Mouse (Mus musculus): ENCODE data around the gene Kif14. TPM values are rescaled to one million over a fixed set of nuclear protein-coding genes. Genes with fewer than 3 reads are reported as not detected.
A peak's percentile ranks its signal among the peaks of the same experiment; 100 is the strongest.
"Not testable (repeated sequence)": the region's sequence is repeated elsewhere in the genome, so short reads cannot be mapped to it uniquely, and the experiment has no call there.

The Kif14 gene
- polyA plus RNA-seq, 1 experiment from 2014 or later, result 6.0 TPM

GRCm38 (mm10) chr1:136540407-136540895 lies 74.3 kb downstream of the Kif14 start:
- Histone ChIP-seq H3K4me1 (no peaks in the 10 kb centered on the region), H3K9me3 (replicated peaks) (no peaks in the 10 kb centered on the region), H3K4me3 (no peak overlapping the region), H3K4me2 (no peak overlapping the region), H3K27ac (no peak overlapping the region), H3K36me3 (ENCODE audit: poor library complexity, severe bottlenecking) (no peaks in the 10 kb centered on the region), H3K9ac (no peak overlapping the region), H3K27me3 (no peaks in the 10 kb centered on the region)
- ATAC-seq, result no peak
- WGBS, result 40% methylated on average over 9 of the region's 9 CpGs

DNA sequence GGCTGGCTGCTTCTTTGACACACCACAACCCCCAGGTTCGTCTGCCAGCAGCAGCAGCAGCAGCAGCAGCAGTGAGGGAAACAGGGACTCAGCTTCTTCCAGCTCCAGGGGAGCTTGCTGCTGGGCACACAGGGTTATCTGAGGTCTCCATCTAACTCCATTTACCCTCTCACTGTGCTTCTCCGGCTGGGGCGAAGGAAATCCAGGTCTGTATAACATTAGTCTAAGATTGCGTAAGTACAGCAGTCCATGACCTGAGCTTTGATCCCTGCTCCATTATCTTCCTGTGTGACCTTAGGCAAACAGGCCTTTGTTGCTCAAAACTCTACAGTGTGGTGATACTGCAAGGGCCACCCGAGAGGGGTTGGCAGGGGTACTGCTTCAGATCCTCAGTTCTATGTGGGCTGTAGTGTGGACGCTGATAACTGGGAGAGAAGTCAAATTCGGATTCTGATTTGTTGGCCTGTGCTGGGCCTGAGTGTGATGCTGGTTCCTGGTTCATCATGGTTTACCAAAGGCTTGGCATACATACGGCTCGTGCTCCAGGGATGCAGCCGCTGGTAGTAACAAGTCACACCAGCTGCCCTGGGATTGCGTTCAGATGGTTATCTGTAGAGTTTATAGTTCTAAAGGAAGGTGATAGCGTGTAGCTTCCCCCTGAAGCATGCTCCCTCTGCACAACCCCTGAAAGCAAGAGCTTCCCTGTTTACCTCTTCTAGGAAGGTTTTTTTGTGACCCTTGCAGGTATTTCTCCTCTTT lies 75.7 kb downstream of the Kif14 start:
- H3K36me3 ChIP-seq (ENCODE audit: poor library complexity, severe bottlenecking), result no peaks in the 10 kb centered on the region
- H3K4me3 ChIP-seq, result no peak overlapping the region
- H3K9ac ChIP-seq, result no peak overlapping the region
- no peaks in the 10 kb centered on the region for H3K4me1 ChIP-seq
- no peaks in the 10 kb centered on the region for H3K27me3 ChIP-seq
- no peak overlapping the region for H3K4me2 ChIP-seq
- WGBS, result 81% methylated on average over 12 of the region's 12 CpGs
- H3K9me3 ChIP-seq (replicated peaks), result no peaks in the 10 kb centered on the region
- H3K27ac ChIP-seq, result no peak overlapping the region
- no peak for ATAC-seq

DNA sequence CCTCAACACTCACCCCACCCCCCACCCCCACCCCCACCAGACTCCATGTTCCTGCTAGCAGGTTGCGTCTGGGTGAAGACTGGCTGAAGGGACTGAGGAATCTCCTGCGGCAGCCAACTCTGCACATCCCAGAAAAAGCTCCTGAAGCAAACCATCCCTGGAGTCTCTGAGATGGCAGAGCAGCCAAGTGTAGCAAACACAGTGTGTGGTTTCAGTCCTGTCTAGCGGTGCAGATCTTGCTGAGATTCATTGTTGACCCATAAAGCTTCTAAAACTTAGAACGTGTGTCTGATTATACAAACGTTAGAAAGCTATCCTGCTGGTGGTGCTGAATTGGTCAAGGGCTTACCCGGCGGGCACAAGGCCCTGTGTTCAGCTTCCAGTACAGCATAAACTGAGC lies 77.8 kb downstream of the Kif14 start:
- no peak for ATAC-seq
- 52% methylated on average over 7 of the region's 7 CpGs for WGBS

GRCm38 (mm10) chr1:136547068-136547467 lies 80.9 kb downstream of the Kif14 start:
- Histone ChIP-seq H3K9me3 (replicated peaks) (no peaks in the 10 kb centered on the region), H3K36me3 (ENCODE audit: poor library complexity, severe bottlenecking) (no peaks in the 10 kb centered on the region), H3K4me3 (no peak overlapping the region), H3K4me2 (no peak overlapping the region), H3K27me3 (no peaks in the 10 kb centered on the region), H3K4me1 (no peaks in the 10 kb centered on the region), H3K9ac (no peak overlapping the region), H3K27ac (no peak overlapping the region)
- no peak for ATAC-seq
- 93% methylated on average over 2 of the region's 2 CpGs for WGBS

More for the DNA sequence above, 77.8 kb downstream of the Kif14 start:
- Histone ChIP-seq H3K36me3 (ENCODE audit: poor library complexity, severe bottlenecking) (no peaks in the 10 kb centered on the region), H3K27ac (no peak overlapping the region), H3K9ac (no peak overlapping the region), H3K4me2 (no peak overlapping the region), H3K4me3 (no peak overlapping the region), H3K27me3 (no peaks in the 10 kb centered on the region), H3K9me3 (replicated peaks) (no peaks in the 10 kb centered on the region), H3K4me1 (no peaks in the 10 kb centered on the region)

GRCm38 (mm10) chr1:136550285-136550684 lies 84.1 kb downstream of the Kif14 start:
- H3K4me1 ChIP-seq, result no peaks in the 10 kb centered on the region
- H3K4me2 ChIP-seq, result no peak overlapping the region
- H3K27me3 ChIP-seq, result no peaks in the 10 kb centered on the region
- H3K4me3 ChIP-seq, result no peak overlapping the region
- ATAC-seq, result peak; percentile 24; the same call in 1 of the 2 replicates
- H3K9ac ChIP-seq, result no peak overlapping the region
- WGBS, result 94% methylated on average over 6 of the region's 6 CpGs
- no peaks in the 10 kb centered on the region for H3K36me3 ChIP-seq (ENCODE audit: poor library complexity, severe bottlenecking)
- H3K9me3 ChIP-seq (replicated peaks), result no peaks in the 10 kb centered on the region
- no peak overlapping the region for H3K27ac ChIP-seq

- no peak overlapping the region for H3K27ac ChIP-seq
- H3K36me3 ChIP-seq (ENCODE audit: poor library complexity, severe bottlenecking), result no peaks in the 10 kb centered on the region
- 29% methylated on average over 16 of the region's 16 CpGs for WGBS
- H3K9ac ChIP-seq, result no peak overlapping the region
- no peaks in the 10 kb centered on the region for H3K9me3 ChIP-seq (replicated peaks)
- H3K27me3 ChIP-seq, result no peaks in the 10 kb centered on the region
- no peak overlapping the region for H3K4me3 ChIP-seq
- H3K4me1 ChIP-seq, result no peaks in the 10 kb centered on the region
- peak; percentile 70 for ATAC-seq
- H3K4me2 ChIP-seq, result no peak overlapping the region
Observed at GRCm38 (mm10) chr1:136550851-136551540, 84.9 kb downstream of the Kif14 start.

GRCm38 (mm10) chr1:136554686-136555085 lies 88.5 kb downstream of the Kif14 start:
- ATAC-seq, result no peak
- Histone ChIP-seq H3K36me3 (ENCODE audit: poor library complexity, severe bottlenecking) (no peaks in the 10 kb centered on the region), H3K27ac (no peak overlapping the region), H3K27me3 (no peaks in the 10 kb centered on the region), H3K4me1 (0 out of 2 replicates have a peak, but pooled peaks cover 2% of the 10 kb centered on the region), H3K9me3 (replicated peaks) (no peaks in the 10 kb centered on the region), H3K4me3 (no peak overlapping the region), H3K4me2 (no peak overlapping the region), H3K9ac (no peak overlapping the region)
- 83% methylated on average over 3 of the region's 3 CpGs for WGBS

DNA sequence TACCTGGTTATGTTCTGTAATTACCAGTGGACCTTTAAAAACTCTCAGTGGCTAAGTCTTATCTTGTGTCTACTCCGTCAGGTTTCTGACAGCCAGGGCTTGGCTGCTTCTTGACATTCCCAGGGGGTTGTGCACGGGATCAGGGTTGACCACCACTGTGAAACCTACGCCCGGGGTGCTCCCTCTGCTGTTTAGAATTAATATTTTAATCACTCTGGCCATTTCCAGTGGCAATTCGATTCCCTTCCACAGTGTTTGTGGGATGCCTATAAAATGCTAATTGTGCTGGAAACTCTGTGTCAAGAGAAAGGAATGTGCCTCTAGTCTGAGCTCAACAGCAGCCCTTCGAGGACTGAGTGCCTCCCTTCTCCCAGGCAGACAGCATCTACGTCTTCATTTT lies 89.7 kb downstream of the Kif14 start:
- H3K27me3 ChIP-seq, result no peaks in the 10 kb centered on the region
- H3K4me1 ChIP-seq, result 0 out of 2 replicates have a peak, but pooled peaks cover 2% of the 10 kb centered on the region
- no peaks in the 10 kb centered on the region for H3K9me3 ChIP-seq (replicated peaks)
- H3K4me3 ChIP-seq, result no peak overlapping the region
- no peak overlapping the region for H3K4me2 ChIP-seq
- WGBS, result 54% methylated on average over 7 of the region's 7 CpGs
- H3K36me3 ChIP-seq (ENCODE audit: poor library complexity, severe bottlenecking), result no peaks in the 10 kb centered on the region
- no peak for ATAC-seq
- H3K27ac ChIP-seq, result no peak overlapping the region
- no peak overlapping the region for H3K9ac ChIP-seq

DNA sequence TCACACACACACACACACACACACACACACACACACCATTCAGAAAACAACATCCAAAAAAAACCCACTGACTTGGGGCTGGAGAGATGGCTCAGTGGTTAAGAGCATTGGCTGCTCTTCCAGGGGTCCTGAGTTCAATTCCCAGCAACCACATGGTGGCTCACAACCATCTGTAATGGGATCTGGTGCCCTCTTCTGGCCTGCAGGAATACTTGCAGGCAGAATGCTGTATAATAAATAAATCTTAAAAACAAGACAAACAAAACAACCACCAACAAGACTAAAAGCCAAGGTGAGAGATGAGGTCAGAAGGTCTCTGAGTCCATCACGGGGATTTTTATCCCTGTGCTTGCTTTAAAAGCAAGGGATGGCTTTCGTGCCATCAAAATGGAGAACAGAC lies 90.5 kb downstream of the Kif14 start:
- H3K9me3 ChIP-seq (replicated peaks); H3K36me3 ChIP-seq (ENCODE audit: poor library complexity, severe bottlenecking); H3K27me3 ChIP-seq; ATAC-seq; H3K4me1 ChIP-seq; H3K27ac ChIP-seq; H3K4me2 ChIP-seq; H3K4me3 ChIP-seq; H3K9ac ChIP-seq: not testable (repeated sequence)
- WGBS, result 94% methylated on average over 2 of the region's 2 CpGs

DNA sequence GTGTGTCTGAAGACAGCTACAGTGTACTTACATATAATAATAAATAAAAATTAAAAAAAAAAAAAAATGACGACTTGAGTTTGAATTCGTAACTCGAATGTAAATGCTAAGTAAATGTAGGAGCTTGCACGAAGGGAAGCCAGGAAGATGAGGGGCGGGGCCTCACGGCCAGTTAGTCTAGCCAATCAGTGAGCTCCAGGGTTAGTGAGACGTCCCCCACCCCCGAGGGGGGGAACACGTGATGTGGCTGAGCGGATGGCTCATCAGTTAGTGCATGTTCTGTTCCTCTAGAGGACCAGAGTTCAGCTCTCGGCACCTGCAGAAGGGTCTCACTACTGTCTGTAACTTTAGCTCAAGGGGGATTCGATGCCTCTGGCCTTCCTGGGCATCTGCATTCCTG lies 91.3 kb downstream of the Kif14 start:
- Histone ChIP-seq H3K27me3 (no peaks in the 10 kb centered on the region), H3K4me2 (no peak overlapping the region), H3K4me3 (no peak overlapping the region), H3K4me1 (0 out of 2 replicates have a peak, but pooled peaks cover 2% of the 10 kb centered on the region), H3K9me3 (replicated peaks) (no peaks in the 10 kb centered on the region), H3K9ac (no peak overlapping the region), H3K27ac (no peak overlapping the region), H3K36me3 (ENCODE audit: poor library complexity, severe bottlenecking) (no peaks in the 10 kb centered on the region)
- WGBS, result 92% methylated on average over 12 of the region's 12 CpGs
- no peak for ATAC-seq

DNA sequence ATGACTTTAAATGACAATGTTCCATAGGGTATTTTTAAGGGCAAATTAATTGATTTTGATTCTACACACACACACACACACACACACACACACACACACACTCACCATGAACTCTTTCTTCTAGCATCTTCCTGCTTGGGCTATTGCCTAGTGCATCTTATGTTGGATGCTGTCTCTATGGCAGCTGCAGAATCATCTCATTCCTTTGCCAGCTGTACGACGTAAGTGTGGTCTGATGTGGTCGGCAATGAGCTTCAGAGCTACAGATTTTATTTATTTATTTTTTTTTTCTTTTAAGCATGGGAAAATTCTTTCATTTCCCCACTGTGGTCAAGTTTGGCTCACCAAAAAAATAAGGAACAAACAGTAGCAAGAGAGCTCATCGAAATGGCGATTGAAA lies 92.6 kb downstream of the Kif14 start:
- Histone ChIP-seq H3K4me2 (no peak overlapping the region), H3K9ac (no peak overlapping the region), H3K36me3 (ENCODE audit: poor library complexity, severe bottlenecking) (no peaks in the 10 kb centered on the region), H3K27ac (no peak overlapping the region), H3K4me1 (peaks cover 7% of the 10 kb centered on the region), H3K4me3 (no peak overlapping the region), H3K27me3 (peaks cover 4% of the 10 kb centered on the region; the same call in 1 of the 2 replicates), H3K9me3 (replicated peaks) (no peaks in the 10 kb centered on the region)
- no peak for ATAC-seq
- 87% methylated on average over 5 of the region's 5 CpGs for WGBS

GRCm38 (mm10) chr1:136559284-136559683 lies 93.1 kb downstream of the Kif14 start:
- 70% methylated on average over 5 of the region's 5 CpGs for WGBS
- ATAC-seq, result no peak
- Histone ChIP-seq H3K27me3 (peaks cover 4% of the 10 kb centered on the region; the same call in 1 of the 2 replicates), H3K9me3 (replicated peaks) (no peaks in the 10 kb centered on the region), H3K4me1 (peaks cover 7% of the 10 kb centered on the region), H3K36me3 (ENCODE audit: poor library complexity, severe bottlenecking) (no peaks in the 10 kb centered on the region), H3K4me3 (no peak overlapping the region), H3K9ac (no peak overlapping the region), H3K4me2 (no peak overlapping the region), H3K27ac (no peak overlapping the region)
